Mouse (Mus musculus): ENCODE data around the gene Selenos.

Gene Selenos

DNA sequence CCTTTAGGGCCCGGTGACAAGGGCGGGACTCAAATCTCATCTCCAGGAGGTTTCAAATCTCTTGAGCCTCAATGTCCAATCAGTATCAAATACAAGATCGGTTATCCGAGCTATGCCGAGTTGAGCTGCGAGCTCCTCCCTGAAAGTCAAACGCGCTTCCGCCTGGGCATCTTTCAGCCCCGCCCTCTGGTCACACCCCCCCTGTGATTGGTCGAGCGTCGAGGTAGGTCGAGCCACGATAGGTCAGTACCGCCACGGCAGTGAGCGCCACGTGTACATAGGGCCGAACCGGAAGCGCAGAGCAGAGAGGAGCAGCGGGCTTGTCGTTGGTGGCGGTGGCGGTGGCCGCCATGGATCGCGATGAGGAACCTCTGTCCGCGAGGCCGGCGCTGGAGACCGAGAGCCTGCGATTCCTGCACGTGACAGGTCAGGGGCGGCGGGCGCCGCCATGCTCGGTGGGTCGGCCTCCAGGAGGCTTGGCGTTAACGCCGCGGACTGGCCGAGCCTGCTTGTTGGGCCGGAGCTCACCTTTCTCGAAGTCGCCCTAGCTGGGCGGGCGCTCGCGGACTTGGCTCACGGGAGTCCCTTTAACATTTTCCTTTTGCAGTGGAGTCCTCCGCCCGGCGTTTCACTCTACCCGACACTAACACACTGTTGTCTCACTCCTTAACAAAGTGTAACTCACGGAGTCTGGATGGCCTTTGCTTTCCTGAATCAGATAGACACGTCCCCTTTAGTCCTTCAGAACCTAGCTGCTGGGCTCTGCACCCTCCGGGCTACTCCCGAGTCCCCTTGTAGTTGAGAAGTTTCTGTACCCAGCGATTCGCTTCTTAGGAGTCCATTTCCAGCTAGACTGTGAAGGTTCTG lies at the start of gene Selenos:
Gene Selenos (plus strand): TSS at position 286 of the 867 bp plus-strand sequence.
- peak; percentile 99 for DNase-seq (ENCODE audit: inconsistent ontology term)

DNA sequence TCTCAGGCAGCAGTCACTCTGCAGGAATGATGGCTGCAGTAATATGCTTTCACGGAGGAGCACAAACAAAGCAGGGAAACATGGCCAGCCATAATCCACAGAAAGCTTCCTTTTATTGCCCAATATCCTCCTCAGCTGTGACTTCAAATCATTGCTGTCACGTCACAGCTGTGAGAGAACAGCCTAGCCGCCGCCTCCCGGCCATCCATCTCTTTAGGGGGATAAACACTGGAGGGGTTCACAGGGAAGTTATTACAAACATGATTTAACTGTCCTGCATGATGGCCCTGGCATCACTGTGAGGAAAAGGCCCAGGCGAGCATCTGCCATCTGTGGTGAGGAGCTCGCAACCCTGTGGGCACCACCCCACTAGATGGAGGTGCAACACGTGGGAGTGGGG lies 42.6 kb upstream of the Selenos start:
- no peak for DNase-seq (ENCODE audit: inconsistent ontology term)

DNA sequence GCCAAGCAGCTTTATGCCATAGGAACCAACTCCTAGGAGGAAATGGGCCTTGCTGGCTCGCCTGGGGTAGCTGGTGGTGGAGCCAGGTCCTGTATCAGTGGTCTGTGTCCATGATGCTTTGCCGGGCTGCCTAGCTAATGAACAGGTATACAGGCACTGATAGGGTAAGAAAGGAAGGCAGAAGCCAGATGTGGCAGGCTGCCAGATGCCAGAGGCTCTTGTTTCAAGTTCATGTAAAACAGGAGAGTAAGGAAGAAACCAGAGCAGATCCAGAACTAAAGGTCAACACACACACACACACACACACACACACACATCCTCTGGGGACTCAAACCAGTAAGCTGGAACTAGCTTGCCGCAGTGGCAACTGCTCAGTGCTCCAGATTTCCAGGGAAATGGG lies 41.2 kb upstream of the Selenos start:
- no peak for DNase-seq (ENCODE audit: inconsistent ontology term)

DNA sequence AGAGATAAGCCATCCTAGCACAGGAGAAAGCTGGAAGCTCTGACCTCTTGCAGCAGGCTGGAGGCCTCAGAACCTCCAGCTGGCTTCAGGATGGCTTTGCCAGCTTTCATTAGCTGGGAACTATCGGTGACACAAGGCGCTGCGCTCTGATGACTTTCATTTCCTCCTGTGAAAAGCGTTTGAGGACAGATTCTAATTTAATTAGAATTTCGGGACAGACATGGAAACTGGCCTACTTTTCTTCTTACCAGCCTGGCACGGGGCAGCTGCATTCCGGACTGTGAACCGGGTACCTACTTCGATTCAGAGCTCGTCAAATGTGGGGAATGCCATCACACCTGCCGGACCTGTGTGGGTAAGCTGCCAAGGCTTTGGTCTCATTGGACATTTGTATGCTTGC lies 40.7 kb upstream of the Selenos start:
- DNase-seq (ENCODE audit: inconsistent ontology term) = peak; percentile 56

DNA sequence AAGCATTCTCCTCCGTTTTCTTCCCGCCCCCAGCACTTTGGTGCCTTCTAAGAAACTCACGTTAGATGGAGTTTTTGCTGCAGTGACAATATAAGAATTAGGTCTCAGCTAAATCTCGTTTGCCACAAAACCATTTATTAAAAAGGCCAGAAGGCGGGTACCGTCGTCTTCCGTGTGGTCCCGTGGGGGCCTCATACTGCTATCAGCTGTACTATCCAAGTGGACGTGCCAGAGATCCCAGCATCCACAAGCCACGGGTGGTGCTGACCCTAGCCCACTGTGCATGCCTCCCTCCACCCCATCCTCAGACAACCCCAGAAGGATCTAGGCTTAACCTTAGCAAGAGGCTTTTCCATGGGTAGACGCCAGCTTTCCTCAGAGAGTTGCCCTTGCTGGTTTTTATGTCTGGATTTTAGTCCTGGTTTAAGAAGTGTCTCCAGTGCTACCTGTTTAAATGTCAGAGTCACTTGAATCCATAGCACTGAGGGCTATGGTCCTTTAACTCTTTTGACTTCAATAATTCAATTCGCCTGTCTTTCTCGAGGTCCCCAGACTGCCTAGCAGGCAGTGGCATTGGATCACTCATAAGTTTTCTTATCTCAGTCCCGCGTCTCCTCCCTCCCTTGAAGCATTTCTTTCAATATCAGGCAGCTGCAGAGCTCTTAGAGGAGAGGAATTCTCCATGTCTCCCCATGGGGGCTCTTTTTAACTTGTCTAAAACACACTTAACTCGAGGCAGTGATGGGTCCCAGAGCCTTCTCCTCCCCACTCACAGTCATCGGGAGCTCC lies 39.2 kb upstream of the Selenos start:
- DNase-seq (ENCODE audit: inconsistent ontology term) = no peak

DNA sequence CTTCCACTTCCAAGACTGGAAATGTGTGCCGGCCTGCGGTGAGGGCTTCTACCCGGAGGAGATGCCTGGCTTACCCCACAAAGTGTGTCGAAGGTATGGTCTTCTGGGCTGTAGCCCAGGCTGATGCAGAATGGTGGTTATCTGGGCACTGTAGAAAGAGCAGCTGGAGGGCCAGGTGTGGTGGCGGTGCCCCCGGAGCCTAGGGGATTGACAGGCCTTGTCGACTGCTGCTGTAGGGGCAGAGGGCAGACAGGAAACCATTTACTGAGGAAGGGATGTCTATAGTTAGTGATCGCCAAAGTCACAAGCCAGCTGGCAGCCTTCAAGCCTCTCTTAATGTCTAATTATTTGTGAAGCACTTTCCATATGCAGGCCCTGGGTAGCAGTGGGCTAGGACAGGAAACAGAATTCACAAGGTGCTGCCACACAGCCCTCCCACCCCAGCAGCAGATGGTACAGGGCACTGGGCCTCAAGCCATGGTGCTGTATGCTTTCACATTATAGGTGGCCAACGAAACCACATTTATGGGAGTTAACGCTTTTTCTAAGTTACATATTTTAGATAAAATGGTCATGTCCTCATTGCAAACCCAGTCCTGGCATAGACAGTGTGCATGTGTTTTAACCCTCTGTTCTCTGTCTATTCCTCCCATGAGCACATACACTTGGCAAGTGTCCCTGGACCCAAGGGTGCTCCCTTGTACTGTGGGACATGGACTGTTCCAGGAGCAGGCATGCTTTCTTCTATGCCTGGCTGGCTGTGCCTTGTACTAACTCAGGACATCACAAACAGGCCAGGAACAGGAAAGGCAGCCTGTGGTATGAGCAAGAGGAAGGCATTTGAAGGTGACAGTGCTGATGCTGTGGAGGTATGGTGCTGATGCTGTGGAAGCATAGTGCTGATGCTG lies 35.6 kb upstream of the Selenos start, which contains the start of gene Gm45213:
Gene Gm45213 (plus strand): TSS at position 51 of the 908 bp plus-strand sequence.
- no peak for DNase-seq (ENCODE audit: inconsistent ontology term)

DNA sequence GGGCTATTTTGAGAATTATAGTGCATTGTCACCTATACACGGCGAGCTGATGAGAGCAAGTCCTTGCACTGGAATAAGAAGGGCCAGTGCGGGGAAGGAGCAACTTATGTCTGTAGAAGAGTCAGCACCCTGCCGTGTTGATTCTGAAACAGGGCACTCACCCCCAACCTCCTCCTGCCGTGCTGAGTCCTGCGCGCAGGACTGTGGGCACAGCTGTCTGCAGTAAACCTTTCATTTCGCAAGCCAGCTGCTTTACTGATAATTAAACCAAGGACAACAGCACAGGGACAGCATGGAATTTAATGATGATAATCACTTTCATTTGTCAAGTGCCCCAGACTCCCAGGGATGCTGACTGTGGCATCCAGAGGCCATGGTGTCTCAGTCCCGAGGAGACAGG lies 34.8 kb upstream of the Selenos start:
- no peak for DNase-seq (ENCODE audit: inconsistent ontology term)

DNA sequence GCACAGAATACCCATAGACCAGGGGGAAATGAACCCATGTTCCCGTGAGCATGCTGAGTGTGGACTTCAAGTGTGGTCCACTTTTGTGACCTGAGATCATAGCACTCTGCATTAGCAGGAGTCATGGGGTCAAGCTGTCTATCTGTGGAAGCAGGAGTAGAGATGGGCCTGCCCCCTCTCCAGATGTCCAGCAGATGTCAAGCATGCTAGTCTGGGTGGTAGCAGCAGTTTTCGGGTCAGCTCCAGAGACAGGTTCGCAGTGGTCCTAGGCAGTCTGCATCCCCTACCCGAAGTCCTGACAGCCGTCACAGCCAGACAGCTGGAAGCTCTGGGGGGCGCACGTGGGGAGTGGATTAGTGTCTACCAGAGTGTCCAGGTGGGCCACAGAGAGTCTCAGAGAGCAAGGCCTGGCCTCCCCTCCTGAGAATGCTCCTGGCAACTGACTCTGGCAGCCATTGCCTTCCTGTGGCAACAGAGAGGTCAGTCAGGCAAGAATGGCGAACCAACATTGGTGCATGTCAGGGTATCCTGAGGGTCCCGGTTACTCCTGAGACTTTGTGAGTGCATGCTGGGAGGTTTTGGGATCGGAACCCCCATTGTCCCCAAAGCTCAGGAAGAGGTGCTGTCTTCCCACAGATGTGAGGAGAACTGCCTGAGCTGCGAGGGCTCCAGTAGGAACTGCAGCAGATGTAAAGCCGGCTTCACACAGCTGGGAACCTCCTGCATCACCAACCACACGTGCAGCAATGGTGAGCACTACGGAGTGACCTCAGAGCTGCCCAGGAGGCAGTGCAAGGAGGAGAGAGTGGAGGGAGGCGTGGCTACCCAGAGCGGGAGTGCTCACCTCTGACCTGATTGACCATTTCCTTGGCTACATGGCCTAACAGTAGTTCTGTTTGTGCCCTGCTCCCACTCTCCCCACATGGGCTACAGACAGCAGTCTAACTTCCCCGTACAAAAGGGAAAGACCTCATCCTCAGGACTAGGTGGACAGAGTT lies 32.2 kb upstream of the Selenos start:
- DNase-seq (ENCODE audit: inconsistent ontology term) = no peak

DNA sequence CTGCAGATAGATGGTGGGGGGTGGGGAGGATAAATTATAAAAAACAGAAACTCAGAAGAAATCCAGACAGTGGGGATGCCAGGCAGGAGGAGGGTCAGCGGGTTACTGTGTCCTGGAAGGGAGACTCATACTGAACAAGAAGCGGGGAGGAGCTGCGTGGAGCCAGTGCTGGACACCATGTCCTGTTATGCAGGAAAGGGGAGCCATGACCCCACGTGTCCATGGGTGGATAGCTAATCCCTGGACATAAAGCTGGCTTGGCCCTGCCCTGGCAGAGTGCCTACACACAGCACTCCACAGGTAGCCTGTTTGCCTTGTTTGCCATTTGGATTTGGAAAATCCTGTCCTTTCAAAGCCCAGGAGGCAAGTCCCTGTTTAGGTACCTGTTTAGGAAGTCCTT lies 31.5 kb upstream of the Selenos start:
- DNase-seq (ENCODE audit: inconsistent ontology term) = no peak

DNA sequence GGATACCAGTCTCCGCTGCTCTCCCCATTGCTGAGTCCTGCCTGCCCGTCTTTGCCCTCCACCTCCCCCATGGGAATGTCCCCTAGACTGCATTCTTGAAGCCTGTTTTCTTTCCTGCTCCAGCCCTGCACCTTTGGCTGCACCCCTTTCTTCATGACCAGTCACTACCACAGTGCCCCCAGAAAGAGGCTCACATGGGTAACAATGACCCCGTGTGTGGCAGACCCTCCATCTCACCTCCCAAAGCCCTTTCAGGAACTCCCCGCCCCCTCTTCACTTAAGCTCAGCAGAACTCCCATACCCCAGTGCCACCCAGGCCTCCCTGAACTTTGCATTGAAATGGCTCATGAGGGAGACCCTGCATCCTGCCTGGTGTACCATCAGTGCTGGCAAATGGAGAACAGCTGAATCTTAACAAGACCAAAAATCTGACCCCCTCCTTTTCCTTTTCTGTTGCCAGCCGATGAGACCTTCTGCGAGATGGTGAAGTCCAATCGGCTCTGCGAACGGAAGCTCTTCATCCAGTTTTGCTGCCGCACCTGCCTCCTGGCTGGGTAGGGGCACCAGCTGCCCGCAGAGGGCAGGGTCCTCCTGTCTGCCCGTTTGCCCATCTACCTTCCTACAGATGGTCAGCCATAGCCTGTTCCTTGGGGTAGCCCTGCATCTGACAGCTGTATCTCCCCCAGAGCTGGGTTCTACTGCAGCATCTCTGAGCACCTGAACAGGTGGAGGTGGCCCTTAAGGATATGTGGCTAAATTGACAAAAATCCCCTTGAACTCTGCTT lies 30.8 kb upstream of the Selenos start:
- no peak for DNase-seq (ENCODE audit: inconsistent ontology term)

DNA sequence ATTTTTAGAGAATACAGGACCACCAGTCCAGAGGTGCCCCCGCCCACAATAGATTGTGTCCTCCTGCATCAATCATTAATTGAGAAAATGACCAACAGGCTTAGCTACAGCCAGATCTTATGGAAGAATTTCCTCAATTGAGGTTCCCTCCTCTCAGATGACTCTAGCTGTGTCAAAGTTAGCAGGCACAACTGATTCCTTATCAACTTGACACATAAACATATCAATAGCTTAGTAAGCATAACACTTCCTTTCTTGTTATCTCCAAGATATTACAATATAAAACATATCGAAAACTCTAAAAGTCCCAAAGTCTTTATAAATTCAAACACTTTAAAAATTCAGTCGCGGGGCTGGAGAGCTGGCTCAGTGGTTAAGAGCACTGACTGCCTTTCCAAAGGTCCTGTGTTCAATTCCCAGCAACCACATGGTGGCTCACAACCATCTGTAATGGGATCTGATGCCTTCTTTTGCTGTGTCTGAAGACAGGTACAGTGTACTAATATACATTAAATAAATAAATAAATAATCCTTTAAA lies 25.4 kb upstream of the Selenos start:
- DNase-seq (ENCODE audit: inconsistent ontology term) = no peak

DNA sequence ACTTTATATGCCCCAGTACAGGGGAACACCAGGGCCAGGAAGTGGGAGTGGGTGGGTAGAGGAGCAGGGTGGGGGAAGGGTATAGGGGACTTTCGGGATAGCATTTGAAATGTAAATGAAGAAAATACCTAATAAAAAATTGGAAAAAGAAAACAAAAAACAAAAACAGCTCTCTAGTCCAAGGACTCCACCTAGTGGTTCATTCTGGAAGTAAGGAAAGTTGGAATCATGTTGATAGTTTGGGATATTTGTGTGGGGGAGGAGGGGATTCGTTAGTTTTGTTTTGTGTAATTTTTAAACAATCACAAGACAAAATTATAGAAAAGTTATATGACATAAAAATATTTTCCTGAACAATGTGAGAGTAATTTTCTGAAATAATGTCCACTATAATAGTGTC lies 24.1 kb upstream of the Selenos start:
- peak; percentile 11 for DNase-seq (ENCODE audit: inconsistent ontology term)

DNA sequence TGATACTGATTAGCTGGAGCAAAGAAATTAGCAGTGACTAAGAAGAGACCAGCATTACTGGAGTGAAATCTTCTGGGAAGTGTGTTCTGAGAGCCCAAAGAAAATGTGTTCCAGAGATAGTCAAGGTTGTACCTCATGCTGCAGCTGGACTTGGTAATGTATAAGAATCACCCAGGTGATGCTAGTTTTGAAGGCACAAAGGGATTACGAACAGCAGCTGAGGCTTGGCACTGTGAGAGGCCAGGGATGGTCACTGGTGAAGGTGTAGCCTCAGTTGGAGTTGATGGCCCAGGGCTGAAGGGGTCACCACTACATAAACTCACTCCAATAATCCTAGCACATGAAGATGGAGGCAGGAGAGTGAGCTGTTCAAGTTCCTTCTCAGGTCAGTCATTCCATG lies 20.7 kb upstream of the Selenos start, which contains the start of gene Snrpa1:
Gene Snrpa1 (plus strand): TSS at position 301 of the 400 bp plus-strand sequence.
- DNase-seq (ENCODE audit: inconsistent ontology term) = no peak

DNA sequence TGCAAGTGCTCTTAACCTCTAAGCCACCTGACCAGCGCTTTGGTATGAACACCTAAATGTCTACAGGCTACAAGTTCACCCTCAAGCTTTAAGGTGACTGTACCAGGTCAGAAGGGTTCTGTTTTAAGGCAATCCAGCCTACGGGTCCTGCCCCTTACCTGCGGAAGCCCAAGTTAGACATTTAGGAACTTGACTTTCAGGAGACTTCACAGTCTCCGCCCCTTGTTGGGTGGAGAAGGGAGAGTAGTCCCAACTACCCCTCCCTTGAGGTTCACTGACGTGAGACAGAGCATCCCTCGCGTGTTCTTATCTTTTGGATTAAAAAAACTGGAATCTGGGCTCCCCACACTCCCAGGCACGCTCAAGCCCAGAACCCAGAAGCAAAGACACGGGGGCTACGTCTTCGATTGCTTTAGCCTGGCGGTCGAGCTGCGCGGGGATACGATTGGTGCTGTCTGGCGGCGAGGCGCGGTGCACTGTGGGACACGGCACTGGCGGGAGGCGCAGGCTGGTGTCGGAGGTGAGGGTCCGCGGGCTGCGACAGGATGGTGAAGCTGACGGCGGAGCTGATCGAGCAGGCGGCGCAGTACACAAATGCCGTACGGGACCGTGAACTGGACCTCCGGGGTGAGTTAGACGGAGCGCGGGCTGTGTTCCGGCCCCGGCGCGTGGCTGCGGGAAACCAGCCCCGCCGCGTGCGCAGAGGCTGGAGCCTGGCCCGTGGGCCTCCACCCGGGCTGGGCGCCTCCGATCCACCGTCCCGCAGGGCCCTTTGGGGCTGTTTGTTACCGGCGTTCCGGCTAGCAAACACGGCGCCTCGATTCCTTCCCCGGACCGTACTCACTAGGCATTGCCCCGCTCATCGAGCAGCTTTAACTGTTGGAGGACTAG lies 19.1 kb upstream of the Selenos start:
- DNase-seq (ENCODE audit: inconsistent ontology term) = peak; percentile 87

DNA sequence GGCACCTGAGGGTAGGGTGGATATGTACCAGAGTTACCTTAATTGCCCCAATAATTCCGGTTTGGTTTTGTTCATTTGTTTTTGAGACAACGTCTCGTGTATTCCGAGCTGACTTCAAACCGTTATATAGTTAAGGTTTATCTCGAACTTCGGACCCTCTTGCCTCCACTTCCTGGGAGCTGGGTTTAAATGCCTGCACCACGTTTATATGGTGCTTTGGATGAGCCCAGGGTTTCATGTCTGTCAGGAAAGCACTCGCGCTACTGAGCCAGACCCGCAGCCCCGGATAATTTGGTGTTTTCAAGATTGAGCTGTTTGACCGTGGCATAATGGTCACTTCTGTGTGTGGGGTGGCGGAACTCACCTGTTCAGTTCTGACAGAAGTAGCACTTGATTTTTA lies 18.4 kb upstream of the Selenos start:
- peak; percentile 2 for DNase-seq (ENCODE audit: inconsistent ontology term)

DNA sequence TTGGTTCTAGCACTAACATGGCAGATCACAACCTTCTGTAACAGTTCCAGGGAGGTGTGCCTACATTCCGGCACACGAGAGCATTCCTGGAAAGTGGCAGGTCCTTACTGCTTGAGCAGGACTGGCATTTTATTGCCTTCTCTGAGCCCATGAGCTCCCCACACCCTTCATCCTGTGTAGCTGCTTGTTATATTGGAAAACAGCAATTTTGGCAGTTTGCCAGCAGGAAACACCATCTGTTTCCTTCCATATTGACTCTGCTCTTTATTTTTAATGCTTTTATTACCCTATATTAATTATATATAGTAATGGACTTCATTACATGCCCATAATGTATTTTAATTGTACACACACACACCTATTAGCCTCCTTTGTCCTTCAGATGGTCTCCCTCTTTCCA lies 3.0 kb upstream of the Selenos start:
- DNase-seq (ENCODE audit: inconsistent ontology term) = no peak

DNA sequence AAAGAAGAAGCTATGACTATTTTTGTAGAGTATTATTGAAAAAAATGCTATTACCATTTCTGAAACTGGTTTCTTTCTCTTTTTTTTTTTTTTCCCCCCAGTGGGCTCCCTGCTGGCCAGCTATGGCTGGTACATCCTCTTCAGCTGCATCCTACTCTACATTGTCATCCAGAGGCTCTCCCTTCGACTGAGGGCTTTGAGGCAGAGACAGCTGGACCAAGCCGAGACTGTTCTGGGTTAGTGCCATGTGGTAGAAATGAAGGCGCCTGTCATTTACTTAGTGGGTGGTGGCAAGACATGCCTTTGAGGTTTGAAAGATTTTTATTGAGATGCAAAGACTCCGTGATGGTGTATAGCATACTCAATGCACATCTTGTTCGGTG lies 773 bp downstream of the Selenos start:
- no peak for DNase-seq (ENCODE audit: inconsistent ontology term)

DNA sequence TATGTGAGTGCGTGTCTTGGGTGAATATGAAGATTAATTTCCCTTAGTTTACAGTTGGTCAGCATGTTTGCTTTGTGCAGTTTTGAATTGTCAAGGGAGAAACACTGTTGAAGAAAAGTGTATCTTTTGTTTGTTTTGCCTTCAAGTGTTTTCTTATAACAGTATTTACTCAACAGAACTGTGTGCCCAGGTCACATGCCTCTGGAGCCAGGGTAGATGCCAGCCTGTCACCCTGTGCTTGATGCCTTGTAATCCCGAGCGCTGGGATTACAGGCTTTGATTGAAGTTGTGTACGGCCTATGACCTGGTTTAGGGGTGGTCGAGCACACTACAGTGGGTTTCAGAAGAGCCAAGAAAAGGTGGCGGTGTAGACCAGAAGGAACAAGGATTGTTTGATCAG lies 4.3 kb downstream of the Selenos start:
- no peak for DNase-seq (ENCODE audit: inconsistent ontology term)
